Mouse (Mus musculus) frontal cortex, adult (tissue): ENCODE data around the gene Hist1h3c.
"Not testable (repeated sequence)": the region's sequence is repeated elsewhere in the genome, so short reads cannot be mapped to it uniquely, and the experiment has no call there.

Source experiments
- ATAC-seq: cut with Nextera tagmentation; 2 replicates; pipeline ENCODE4 v1.9.2; 2017; ENCODE audit warnings: mild to moderate bottlenecking, moderate library complexity, mixed read lengths; ENCODE audit not compliant: low TSS enrichment

Hist1h3c gene

DNA sequence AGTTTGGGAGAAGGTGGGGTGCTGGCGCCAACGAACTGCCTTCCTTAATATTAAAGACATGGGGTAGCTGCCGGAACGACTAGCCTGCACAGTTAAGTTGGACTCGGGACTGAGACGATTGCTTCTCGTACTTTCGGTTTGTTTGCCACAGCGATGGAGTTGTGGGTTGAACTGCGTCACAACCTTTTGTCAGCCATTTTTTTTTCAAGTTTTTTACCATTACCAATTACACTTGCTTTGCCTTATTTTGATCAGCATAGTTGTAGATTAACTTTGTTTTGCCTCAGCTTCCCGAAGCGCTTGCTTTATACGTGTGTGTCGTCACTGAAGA, 5.5 kb downstream of the Hist1h3c start:
- ATAC-seq = peak; percentile 24

DNA sequence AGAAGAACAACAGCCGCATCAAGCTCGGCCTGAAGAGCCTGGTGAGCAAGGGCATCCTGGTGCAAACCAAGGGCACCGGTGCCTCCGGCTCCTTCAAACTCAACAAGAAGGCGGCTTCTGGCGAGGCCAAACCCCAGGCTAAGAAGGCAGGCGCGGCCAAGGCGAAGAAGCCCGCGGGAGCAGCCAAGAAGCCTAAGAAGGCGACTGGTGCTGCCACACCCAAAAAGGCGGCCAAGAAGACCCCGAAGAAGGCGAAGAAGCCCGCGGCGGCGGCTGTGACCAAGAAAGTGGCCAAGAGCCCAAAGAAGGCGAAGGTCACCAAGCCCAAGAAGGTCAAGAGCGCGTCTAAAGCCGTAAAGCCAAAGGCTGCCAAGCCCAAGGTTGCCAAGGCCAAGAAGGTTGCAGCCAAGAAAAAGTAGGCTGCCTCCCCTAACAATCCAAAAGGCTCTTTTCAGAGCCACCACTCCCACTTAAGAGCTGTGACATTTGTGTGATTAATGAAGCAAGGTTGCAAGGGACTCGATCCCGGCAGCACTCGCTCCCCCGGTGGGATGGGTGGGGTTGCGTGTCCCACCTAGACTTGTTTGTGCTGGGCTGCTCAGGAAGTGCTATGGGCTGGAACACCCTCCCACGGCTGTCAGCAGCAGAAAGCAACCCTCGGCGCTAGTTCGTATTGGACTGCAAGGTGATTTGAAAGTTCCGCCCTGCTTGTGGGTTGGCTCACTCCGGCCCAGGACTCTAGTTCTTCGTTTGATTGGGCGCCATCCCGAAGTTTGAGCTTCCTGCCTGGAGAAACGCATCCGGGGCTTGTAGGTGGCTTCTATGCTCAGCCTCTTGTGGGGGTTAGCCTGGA, 6.1 kb downstream of the Hist1h3c start:
- peak; percentile 92 for ATAC-seq

DNA sequence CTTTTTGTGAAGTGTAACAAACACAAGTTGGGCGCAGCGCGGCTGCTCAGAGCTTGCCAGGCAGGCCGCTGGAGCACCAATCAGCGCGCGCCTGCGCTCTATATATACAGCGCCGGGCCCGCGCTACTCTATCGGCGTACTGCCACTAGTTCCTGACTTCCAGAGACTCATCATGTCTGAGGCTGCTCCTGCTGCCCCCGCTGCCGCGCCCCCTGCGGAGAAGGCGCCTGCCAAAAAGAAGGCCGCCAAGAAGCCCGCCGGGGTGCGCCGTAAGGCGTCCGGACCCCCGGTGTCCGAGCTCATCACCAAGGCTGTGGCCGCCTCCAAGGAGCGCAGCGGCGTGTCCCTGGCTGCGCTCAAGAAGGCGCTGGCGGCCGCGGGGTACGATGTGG, 6.7 kb downstream of the Hist1h3c start, which contains the start of gene Hist1h1c:
Gene Hist1h1c, plus strand, starts transcription at position 132 of the 392 bp plus-strand sequence.
- peak; percentile 88 for ATAC-seq

DNA sequence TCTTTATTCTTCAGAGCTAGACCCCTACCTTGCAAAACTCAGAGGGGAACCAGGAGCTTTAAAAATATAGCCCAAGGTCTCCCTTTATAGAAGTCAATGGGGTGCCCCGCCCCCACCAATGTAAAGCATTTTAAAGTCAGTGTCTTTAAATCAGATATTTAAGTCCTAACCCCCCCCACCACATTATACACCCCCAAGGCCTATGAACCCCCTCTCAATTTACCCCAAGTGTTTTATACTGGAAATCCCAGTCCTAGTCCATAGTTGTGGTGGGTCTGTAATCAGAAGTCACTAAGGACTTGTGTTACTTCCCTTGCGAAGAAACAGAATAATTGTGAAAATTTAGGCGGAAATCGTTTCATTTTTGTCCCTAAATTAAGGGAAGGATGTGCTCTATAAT, 7.4 kb downstream of the Hist1h3c start:
- ATAC-seq = no peak

DNA sequence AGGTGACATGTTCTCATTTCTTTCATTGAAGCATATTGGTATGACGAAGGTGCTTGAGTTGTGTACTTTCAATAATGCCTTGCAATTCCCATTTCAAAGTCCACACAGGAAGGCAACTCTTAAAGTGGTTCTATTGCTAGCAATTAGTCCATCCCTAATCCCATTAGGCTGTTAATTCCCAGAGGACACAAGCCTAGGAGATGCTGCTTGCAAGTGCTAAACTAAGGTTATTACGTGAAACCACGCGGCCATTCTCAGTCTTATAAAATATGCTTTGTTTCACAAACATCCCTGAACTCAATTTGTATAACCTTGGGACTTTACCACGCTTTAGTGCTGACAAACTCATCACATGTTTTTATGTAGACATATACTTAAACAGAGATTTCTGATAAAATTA, 8.3 kb downstream of the Hist1h3c start:
- no peak for ATAC-seq

DNA sequence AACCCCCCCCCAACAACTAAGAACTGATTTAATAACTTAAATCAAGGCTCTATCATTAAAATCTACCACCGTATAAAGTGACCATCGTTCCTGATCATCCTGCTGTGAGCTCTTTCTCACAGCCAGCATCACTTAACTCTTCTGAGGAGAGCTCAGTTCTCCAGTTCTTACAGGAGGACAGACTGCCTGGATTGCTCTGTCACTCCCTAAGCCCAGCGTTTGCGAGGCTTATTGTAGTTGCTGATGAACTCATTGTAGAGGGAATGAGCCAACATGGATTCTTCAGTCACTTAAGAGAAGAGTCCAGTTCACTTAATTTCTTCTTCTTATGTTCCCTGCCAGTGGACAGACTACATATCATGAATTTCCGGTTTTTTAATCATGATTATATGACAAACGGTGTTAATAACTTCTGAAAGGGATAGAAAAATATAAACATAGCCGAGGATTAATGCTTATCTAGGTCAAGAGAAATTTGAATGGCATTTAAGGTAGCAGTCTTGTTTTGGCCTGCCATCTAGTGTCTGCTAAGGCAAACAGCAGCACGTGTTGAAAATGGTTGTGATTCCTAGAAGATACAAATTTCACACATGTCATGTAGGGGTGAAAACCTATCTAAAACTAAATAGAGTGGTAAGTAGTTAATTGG, 13.1 kb downstream of the Hist1h3c start:
- ATAC-seq = peak; percentile 77

DNA sequence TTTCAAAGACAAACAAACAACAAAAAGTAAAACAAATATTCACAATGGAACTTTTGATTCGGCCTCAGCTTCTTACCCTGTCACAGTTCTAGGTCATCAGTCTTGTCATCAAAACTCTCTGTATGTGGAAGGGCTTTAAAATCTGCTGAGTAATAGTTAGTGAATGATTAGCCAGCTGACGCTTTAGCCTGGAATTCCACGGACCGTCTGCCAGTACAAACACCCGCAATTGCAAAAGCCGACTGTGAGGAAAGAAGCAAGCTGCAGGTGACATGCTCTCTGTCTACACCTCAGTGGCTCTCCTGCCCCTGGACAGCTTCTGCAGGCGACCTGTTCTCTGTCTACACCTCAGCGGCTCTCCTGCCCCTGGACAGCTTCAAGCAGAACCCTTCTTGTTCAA, 14.9 kb downstream of the Hist1h3c start:
- ATAC-seq = no peak

DNA sequence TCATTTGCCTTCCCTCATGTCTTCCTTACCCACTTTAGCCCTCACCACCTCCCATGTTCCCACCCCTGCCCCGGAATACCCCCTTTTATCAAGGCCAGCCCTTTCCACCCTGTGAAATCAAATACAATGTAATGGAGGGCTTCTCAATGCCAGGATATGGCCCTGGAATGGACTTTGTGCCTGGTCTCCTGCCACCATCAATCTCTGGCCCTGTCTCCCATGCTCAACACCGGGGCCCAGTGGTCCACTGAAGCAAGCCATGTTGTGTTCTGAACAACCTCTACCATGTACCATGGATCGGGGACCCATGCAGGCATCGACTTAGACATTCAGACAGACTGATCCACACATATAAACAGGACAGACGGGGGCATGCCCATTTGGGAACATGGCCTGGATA, 15.7 kb downstream of the Hist1h3c start:
- no peak for ATAC-seq

DNA sequence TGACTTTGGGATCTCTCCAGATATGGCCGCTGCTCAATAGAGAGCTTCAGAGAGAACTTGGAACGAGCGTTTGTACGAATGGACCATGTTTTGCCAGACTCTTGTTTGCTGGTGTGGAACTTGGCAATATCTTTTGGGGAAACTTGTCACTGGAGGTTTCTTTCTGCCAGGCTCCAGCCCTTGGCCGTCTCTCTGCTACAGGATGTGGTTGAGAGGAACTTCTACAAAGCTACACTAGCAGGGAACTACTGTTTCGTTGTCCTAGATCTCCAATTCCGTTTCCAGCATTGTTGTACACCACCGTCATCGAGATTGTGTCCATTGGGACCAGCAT, 16.2 kb downstream of the Hist1h3c start:
- ATAC-seq = no peak

DNA sequence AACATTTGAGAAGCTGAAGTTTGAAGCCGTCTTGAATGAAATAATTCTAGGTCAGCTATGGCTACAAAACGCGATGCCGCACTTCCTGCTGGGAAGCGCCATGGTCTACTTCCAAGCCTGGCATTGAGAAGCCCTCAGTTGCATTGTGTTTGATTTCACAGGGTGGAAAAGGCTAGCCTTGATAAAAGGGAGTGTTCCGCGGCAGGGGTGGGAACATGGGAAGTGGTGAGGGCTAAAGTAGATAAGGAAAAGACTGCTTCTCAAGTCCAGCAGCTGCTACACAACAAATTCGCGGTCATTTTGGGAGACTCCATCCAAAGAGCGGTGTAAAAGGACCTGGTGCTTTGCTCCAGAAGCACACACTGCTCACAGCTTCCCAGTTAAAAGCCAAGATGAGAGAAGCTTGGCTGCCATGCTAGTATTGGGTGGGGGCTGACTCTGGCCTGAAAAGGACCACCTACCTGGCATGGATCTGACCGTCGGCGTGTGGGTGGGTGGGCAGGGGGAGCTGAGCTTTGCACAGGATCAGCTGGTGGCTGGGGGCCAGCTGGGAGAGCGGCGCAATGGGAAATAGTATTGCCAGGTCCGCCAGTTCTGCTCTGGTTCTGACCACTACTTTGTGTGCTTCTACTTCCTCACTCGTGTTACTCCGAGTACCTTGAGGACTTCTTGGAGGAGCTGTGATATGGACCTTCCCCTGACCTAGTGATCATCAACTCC, 16.8 kb downstream of the Hist1h3c start:
- no peak for ATAC-seq

DNA sequence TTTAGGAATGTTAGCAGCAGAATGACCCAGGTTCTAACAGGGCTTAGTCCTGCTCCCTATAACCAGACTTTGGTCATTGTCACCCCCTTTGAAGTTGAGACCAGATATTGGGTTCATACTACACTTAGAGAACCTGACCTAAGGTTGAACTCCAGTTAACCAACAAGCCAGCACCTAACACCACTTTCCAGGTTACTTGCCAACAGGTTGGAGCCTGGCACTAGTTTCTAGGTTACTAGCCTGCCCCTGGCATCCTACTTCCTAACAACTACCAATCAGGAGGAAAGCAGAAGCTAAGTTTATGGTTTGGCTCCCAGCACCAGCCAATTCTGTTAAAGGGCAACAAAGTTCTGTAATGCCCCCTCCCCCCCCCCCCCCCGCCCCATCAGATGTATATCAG, 20.2 kb downstream of the Hist1h3c start:
- ATAC-seq = no peak

DNA sequence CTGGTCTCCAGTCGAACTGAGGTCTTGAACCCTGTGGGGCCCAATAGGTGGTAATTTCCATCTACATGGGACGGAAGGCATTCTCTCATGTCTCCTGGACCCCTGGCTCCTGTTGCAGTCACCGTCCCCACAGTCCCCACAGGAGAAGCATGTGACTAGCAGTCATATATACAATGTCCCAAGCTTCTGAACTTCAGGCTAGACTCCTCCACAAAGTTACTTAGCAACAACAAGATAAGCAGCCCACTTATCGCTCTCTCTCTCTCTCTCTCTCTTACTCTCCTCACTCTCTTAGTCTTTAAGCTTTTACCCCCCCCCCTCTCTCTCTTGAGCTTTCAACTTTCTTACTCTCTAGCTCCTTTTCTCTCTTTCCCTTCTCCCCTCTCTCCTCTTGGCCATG, 21.2 kb downstream of the Hist1h3c start:
- ATAC-seq = no peak

DNA sequence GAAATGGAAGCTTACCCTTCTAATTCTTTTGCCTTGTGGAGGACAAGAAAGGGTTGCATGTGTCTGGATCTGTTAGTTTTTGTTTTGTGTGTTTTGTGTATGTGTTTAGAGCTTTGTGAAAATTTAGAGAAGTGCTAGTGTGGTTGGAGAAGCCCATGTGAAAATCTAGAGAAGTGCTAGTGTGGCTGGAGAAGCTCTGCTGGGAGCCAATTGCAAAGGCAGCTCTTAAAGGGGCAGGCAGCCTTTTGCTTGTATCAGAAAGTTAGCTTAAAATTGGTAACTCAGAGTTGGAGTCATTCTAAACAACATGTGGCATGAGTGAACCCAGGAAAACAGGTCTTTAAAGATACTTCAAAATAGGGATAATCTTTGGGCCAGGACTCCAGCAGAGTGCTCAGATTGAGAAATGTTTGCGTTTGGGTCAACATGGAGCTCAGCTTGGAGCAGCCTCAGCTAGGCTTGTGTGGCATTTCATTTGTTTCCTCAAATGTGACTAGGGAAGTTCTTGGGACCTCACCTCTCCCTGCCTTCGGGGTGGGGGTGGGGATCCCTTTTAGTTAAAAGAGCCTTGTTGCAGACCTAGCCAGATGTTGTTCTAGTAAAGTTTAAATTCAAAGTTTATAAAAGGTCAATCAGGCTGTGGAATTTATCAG, 27.7 kb downstream of the Hist1h3c start:
- ATAC-seq = not testable (repeated sequence)

DNA sequence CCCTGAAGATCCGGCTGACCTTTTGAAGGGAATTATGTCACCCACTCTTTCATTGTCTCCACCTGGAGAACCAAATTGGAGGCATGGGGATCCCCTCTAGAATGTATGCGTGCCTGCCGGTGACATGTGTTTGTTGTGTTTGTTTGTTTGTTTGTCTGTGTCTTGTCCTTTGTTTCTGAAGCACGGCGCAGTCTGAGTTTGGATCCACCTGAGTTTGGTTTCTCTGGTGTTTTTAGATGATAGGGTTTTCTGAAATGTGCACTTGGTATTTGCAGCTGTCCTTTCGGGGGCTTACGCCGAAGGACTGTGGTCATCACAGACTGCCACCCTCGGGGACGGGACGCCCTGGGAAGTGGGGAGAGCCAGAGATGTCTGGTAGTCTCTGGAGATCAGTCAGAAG, 28.2 kb downstream of the Hist1h3c start:
- ATAC-seq = no peak

DNA sequence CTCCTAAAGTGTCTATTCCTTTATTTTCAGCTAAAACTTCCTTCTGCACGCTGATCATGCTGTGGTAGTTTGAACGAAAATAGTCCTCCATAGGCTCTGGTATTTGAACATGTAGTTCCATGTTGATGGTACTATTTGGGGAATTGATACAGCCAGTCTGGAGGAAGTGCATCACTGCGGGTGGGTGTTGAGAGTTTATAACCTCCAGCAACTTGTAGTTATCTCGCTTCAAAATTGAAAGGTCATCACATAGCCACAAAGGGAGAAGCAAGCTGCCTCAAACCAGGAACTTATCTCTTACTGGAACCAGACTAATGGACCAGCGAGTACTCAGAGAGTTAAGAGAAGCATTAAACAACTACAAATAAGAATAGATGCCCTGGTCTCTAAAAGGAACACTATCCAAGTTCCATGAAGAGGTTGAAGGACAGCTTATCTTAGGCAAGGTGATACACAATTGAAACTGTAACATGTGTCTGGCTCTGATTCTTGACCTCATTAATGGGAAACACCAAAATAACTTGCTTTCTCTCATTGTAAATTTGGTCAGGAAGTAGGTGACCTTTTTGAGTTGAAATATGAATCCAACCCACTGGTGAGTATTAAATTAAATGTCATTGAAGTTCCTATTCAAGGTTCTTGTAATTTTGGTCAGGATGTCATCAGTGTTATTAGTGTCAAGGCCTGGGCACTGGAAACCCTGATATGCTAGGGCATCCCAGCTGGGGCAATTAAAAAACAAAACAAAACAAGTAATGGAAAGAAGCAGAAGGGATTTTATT, 28.9 kb downstream of the Hist1h3c start:
- no peak for ATAC-seq

DNA sequence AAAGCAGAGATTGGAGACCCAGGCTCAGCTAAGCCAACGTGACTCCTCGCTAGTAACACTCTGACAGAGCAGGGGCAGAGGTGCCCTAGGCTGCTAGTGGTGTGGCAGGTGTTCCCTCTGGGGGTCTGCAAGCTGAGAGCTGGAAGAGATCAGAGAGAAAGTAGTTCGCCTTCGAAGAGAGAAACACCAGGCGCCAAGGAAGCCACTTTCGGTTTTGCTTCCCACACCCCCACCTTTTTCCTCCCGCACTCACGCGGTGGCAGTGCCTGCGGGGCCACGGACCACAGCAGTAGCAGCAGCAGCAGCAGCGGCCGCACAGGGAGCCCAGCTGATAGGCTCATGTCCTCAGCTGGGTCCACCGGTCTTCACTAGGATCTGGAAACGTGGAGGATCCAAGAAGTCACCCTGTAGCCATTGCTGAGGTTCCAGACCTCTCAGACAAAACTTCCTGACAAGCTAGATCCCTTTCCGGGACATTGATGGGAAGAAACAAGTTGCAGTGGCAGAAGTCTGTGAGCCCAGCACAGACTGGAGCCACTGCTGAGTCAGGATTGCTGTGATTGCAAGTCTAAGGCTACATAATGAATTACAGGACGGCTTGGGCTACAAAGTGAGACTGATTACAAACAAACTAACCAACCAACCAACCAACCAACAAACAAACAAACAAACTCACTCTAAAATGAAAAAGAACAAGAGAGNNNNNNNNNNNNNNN, 34.9 kb downstream of the Hist1h3c start, which contains the start of gene Hfe:
Gene Hfe, minus strand, starts transcription at position 481 of the 716 bp plus-strand sequence.
- peak; percentile 98 for ATAC-seq

DNA sequence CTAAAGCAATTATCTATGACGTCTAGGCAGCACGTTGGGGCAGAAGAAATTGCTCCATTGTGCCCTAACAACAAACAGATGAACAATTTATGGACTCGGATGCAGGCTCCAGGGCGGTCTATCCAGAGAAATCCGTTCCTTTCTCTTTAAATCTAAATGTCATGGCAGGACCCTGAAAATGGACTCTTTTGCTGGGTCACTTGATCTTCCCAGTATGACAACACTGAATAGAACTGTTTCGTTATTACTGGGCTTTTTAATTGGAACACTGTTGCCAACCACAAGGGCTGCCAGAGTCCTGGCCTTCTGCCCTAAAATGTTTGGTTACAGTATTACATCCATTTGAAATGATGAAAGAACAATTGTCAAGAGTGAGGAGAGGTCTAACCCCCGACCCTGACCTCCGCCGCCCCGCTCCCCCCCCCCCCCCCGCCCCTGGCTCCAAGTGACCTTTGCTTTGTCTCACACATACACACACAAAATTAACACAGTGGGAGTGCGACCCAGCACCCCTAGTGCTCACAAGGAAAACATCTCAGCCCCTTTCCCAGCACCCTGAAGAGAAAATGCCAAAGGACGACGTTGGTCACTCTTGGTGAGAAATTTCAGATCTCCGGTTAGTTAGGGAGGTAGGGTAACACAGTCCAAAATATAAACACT, 35.6 kb downstream of the Hist1h3c start:
- no peak; the same call in 1 of the 2 replicates for ATAC-seq

DNA sequence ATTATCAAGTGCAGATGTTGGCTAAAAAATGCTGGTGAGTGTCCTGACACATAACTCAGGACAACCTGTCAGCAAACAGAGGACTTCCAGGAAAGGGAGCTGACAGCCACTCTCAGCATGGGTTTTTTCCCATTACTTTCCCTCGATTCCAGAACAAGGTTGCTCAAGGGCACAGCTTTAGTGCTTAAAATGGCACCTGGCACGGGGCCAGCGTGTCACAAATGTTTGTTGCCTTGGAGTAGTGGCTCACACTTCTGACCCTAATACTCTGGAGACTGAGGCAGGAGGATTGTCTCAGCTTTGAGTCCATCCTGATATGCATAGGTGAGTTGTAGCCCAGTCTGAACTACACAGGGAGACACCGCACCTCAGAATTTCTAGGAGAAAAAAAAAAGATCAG, 36.7 kb downstream of the Hist1h3c start:
- no peak for ATAC-seq

DNA sequence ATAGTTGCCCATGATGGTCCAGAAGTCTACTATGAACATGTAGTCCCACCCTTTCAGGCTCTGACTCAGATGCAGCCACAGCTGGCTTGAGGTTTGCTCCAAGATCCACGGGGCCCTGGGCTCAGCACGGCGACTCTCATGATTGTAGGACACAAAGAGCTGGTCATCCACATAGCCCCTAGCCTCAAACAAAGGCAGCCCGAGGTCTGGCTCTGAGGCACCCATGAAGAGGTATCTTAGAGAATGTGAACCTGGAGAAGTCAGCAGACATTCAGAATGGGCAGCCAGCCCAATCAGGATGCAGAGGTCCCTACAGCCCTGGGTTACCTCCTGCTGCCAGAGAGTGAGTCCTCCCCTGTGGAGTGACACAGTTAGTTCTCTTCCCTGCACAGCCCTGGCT, 37.4 kb downstream of the Hist1h3c start:
- no peak for ATAC-seq

DNA sequence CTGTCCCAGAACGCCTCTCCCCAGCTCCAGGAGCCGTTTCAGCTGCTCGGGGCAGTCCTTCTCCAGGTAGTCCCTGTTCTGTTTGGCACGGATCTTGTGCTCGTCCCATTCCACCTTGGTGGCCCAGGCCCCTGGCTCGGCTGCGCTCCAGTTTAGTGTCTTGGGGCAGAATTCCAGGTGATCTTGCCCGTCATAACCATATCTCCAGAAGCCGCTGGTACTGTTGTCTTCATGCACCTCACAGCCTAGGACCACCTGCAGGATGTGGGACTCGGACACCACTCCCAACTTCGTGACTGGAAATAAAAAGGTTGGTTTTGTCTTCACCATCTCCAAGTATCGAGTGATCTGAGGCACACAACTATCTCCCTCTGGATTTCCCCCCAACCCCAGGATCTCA, 38.6 kb downstream of the Hist1h3c start:
- ATAC-seq = no peak
